Mouse (Mus musculus): ENCODE measurements at regions not wholly inside any gene's neighbourhood (a gene's known extent, or its start where the extent isn't known, plus 50 kb on each side); places are given as distances from the start of the nearest gene placed in this dataset.
"Not testable (repeated sequence)": the region's sequence is repeated elsewhere in the genome, so short reads cannot be mapped to it uniquely, and the experiment has no call there.

- ATAC-seq (replicated peaks; ENCODE audit: insufficient number of reproducible peaks, low FRiP score, low TSS enrichment, poor library complexity, severe bottlenecking) = no peak
Observed at GRCm38 (mm10) chr6:84328030-84328390, 265.7 kb downstream of the Cyp26b1 start.

GRCm38 (mm10) chr6:84327306-84328029, 266.2 kb downstream of the Cyp26b1 start:
- no peak for ATAC-seq (replicated peaks; ENCODE audit: insufficient number of reproducible peaks, low FRiP score, low TSS enrichment, poor library complexity, severe bottlenecking)

GRCm38 (mm10) chr6:84325384-84326114, 268.2 kb downstream of the Cyp26b1 start:
- no peak for ATAC-seq (replicated peaks; ENCODE audit: insufficient number of reproducible peaks, low FRiP score, low TSS enrichment, poor library complexity, severe bottlenecking)

GRCm38 (mm10) chr6:84324185-84324584, 269.5 kb downstream of the Cyp26b1 start:
- no peak for ATAC-seq (replicated peaks; ENCODE audit: insufficient number of reproducible peaks, low FRiP score, low TSS enrichment, poor library complexity, severe bottlenecking)

- no peak for ATAC-seq (replicated peaks; ENCODE audit: insufficient number of reproducible peaks, low FRiP score, low TSS enrichment, poor library complexity, severe bottlenecking)
Observed at GRCm38 (mm10) chr6:84322528-84322927, 271.2 kb downstream of the Cyp26b1 start.

- no peak for ATAC-seq (replicated peaks; ENCODE audit: insufficient number of reproducible peaks, low FRiP score, low TSS enrichment, poor library complexity, severe bottlenecking)
Observed at GRCm38 (mm10) chr6:84320586-84320985, 273.1 kb downstream of the Cyp26b1 start.

- ATAC-seq (replicated peaks; ENCODE audit: insufficient number of reproducible peaks, low FRiP score, low TSS enrichment, poor library complexity, severe bottlenecking) = no peak
Observed at GRCm38 (mm10) chr6:84318774-84319173, 274.9 kb downstream of the Cyp26b1 start.

GRCm38 (mm10) chr6:84317026-84317425, 276.7 kb downstream of the Cyp26b1 start:
- no peak for ATAC-seq (replicated peaks; ENCODE audit: insufficient number of reproducible peaks, low FRiP score, low TSS enrichment, poor library complexity, severe bottlenecking)

- no peak for ATAC-seq (replicated peaks; ENCODE audit: insufficient number of reproducible peaks, low FRiP score, low TSS enrichment, poor library complexity, severe bottlenecking)
Observed at GRCm38 (mm10) chr6:84315175-84315912, 278.4 kb downstream of the Cyp26b1 start.

GRCm38 (mm10) chr6:84313797-84314196, 279.9 kb downstream of the Cyp26b1 start:
- no peak for ATAC-seq (replicated peaks; ENCODE audit: insufficient number of reproducible peaks, low FRiP score, low TSS enrichment, poor library complexity, severe bottlenecking)

GRCm38 (mm10) chr6:84310635-84311241, 283.0 kb downstream of the Cyp26b1 start:
- ATAC-seq (replicated peaks; ENCODE audit: insufficient number of reproducible peaks, low FRiP score, low TSS enrichment, poor library complexity, severe bottlenecking) = no peak

- ATAC-seq (replicated peaks; ENCODE audit: insufficient number of reproducible peaks, low FRiP score, low TSS enrichment, poor library complexity, severe bottlenecking) = no peak
Observed at GRCm38 (mm10) chr6:84307556-84307955, 286.2 kb downstream of the Cyp26b1 start.

- no peak for ATAC-seq (replicated peaks; ENCODE audit: insufficient number of reproducible peaks, low FRiP score, low TSS enrichment, poor library complexity, severe bottlenecking)
Observed at GRCm38 (mm10) chr6:84306585-84306984, 287.1 kb downstream of the Cyp26b1 start.

GRCm38 (mm10) chr6:84305093-84305492, 288.6 kb downstream of the Cyp26b1 start:
- ATAC-seq (replicated peaks; ENCODE audit: insufficient number of reproducible peaks, low FRiP score, low TSS enrichment, poor library complexity, severe bottlenecking) = no peak

- not testable (repeated sequence) for ATAC-seq (replicated peaks; ENCODE audit: insufficient number of reproducible peaks, low FRiP score, low TSS enrichment, poor library complexity, severe bottlenecking)
Observed at GRCm38 (mm10) chr6:84302916-84303315, 290.8 kb downstream of the Cyp26b1 start.

- ATAC-seq (replicated peaks; ENCODE audit: insufficient number of reproducible peaks, low FRiP score, low TSS enrichment, poor library complexity, severe bottlenecking) = no peak
Observed at GRCm38 (mm10) chr6:84299936-84300335, 291.5 kb downstream of the Dysf start.

- ATAC-seq (replicated peaks; ENCODE audit: insufficient number of reproducible peaks, low FRiP score, low TSS enrichment, poor library complexity, severe bottlenecking) = no peak
Observed at GRCm38 (mm10) chr6:84299146-84299545, 290.8 kb downstream of the Dysf start.

- not testable (repeated sequence) for ATAC-seq (replicated peaks; ENCODE audit: insufficient number of reproducible peaks, low FRiP score, low TSS enrichment, poor library complexity, severe bottlenecking)
Observed at GRCm38 (mm10) chr6:84273907-84274306, 265.5 kb downstream of the Dysf start.
